Mouse (Mus musculus): ENCODE measurements at regions not wholly inside any gene's neighbourhood (a gene's known extent, or its start where the extent isn't known, plus 50 kb on each side); places are given as distances from the start of the nearest gene placed in this dataset.

DNA sequence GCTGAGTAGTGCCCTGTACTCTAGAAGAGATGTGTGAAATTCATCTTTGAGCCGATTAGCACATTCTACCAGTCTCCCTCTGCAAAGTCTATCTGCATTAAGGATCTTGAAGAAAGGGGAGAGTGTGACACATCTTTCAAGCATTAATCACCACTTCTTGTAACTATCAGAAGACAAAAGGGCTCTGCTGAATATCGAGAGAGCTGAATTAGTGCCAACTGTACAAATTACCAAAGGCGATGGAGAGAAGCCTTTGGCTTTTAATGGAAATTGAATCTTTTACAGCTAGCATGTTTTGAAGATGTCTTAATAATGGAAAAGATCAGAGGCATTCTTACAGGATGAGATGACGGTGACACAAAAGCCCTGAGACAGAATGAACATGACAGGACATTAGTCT, 97.2 kb upstream of the Pam start:
- DNase-seq (ENCODE audit: low spot score in 2 of 2) = no peak

DNA sequence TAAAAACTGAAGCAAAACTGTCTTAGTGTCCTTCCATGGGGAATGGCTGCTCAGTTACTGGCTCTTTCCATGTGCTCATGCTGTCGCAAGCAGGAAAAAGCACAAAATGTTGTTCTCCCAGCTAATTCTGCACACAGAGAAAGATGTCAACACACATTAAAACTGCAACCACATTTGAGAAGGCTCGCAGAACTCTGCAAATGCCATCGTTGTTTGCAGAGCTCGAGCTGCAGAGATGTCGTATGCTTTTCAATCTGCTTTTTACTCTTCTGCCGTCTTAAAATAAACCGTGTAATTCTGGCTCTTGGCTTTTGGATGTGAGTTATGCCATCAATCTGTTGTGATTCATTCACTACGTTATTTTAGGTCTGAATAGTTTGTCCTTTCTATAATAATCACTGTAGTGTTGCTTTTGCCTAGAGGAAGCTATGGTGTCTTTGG, 96.6 kb upstream of the Pam start:
- no peak for DNase-seq (ENCODE audit: low spot score in 2 of 2)

DNA sequence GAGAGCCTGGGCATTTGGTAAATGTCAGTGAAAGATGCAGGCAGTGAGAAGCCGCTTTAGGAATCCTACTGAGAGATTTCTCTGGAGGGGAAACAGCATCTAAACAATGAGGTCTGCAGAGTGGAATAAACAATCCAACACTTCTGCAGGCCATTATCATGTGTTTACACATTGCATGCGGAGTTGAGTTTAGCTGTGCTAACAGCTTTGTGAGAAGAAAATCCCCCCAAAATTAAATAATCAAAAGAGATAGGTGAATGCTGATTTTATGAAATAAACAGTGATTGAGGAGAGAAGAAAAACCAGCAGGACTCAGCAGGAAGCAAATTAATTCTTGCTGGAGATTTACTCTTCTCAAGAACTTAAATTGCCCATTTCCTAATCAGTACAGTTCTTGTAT, 95.9 kb upstream of the Pam start:
- no peak for DNase-seq (ENCODE audit: low spot score in 2 of 2)

DNA sequence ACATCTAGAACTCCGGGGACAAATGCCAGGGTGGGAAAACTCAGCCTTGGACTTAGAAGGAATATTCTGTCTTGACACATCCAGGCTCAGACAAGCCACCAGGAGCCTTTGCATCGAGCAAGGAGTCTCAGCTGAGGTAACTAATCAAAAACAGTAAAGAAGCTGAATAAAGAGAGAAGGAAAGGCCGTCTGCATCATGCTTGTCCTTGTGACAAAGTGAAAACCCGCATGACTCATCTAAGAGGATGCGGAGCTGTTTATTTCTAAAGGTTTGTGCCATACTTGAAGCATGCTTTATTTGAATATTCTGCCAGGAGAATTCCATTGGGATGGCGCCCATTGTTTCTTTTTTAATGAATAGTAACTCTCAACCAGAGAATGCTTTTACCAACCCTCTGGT, 95.3 kb upstream of the Pam start:
- DNase-seq (ENCODE audit: low spot score in 2 of 2) = no peak

DNA sequence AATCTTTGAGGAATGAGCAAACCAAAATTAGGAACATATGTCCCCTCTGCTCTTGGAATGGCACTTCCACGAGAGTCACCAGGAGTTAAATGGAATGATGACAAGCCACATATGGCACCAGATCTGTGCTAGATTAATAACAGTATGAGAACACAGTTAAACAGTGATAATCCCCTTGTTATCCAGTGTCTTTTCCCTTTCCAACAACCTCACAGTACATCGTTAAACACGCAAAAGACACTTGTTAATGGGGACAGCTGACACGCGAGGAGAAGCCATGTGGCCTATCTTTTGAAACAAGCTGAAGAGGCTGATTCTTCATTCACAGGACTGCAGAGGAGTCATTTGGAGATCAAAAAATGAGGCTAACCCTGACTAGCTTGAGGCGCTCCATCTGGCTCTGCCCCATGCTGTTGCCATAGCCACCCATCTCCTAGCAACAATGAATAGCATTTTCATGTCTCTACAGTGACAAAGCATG, 94.6 kb upstream of the Pam start:
- DNase-seq (ENCODE audit: low spot score in 2 of 2) = no peak

DNA sequence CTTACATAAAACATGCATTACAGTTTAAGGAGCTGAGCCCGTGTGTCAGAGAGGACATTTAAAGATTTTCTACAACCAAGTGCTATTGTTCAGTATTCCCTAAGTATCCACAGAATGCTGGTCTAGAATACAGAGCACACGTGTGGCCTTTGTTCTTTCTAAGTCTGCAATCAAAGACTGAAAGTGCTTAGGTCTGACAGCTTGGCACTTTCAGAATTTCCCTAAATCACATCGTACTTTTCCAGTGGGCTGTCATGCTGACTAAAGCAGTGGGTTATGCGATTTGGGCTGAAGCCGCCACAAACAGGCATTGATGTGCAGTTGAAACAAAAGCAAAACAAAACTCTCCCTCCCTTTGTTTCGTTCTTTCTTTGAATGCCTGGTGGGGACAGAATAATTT, 84.9 kb upstream of the Pam start:
- no peak for DNase-seq (ENCODE audit: low spot score in 2 of 2)

DNA sequence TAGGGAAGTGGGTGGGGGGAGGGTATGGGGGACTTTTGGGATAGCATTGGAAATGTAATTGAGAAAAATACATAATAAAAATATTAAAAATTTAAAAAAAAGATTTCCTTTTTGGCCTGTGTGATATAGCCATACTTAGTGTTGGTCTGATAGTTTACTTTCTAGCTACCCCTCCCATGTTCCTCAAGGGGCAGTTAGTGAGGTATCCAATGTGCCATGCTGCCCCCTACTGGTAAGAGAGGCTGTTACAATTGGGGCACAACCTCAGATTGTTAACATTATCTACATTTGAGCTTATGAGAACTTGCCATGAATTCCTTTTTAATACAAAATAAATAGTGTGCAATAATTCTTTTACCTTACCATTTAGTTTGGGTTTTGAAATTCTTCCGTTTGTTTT, 83.6 kb upstream of the Pam start:
- DNase-seq (ENCODE audit: low spot score in 2 of 2) = peak; percentile 9 to 12

DNA sequence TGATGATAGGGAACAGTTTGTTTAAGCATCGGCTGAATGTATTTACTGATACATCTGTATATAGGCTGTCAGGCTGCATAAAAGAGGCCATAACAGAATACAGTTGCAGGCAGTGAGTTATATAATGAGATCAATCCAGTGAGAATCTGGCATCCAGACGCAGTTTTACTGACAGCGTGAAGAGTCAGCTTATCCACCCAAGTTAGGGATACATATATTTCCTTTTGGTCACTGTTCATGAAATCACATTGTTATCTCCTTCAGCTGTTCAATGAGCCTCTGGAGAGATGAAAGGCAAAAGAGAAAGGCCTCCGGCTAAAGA, 79.3 kb upstream of the Pam start:
- DNase-seq (ENCODE audit: low spot score in 2 of 2) = no peak

DNA sequence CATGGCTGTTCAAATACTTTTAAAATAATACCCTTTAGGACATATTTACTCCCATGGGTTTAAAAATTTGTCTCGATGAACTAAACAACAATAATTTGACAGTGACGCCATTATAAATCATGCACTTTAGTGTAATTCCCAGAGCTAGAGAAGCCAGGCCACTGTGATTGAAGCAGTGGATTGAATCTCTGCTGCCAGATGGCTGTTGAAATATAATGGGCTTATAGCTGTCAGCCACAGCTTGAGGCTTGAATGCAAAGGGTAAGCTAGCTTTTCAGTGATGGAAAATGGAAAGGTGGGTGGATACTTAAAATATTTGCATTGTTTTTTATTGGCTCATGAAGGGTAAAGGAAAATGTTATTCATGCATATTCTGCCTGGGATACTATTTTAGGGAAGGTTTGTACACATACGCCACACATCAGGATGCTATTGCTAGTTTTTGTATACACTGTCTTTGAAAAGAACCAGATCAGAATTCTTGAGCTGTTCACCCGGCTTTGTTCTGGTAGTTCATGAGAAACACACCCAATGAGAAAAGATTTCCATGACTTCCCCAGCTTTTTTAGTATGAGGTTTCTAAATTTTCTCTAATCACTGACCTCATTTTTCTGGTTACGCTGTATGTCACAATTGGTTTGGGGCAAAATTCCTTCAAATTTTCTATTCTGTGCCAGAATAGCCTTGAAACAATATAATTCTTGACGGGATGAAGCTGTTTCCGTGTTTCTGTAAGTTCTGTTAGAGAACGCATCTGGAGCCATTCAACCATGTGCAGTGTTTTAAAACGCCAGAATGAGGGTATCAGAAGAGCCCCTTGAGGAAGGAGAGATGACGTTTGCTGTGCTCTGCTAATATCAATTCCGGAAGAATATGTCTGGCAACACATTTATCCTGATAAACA, 78.7 kb upstream of the Pam start:
- DNase-seq (ENCODE audit: low spot score in 2 of 2) = no peak

DNA sequence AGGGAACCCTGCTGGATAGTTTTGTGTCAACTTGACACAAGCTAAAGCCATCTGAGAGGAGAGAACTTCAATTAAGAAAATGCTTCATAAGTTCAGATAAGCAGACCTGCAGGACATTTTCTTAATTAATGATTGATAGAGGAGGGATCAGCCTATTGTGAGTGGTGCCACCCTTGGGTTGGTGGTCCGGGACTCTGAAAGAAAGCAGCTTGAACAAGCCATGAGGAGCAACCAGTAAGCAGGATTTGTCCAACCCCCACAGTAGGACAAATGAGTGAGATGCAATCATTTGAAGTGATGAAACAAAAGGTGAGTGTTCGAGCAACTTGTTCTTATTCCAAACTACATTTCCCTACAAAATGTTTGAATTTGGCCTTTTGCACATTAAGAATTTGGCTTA, 78.0 kb upstream of the Pam start:
- DNase-seq (ENCODE audit: low spot score in 2 of 2) = no peak

DNA sequence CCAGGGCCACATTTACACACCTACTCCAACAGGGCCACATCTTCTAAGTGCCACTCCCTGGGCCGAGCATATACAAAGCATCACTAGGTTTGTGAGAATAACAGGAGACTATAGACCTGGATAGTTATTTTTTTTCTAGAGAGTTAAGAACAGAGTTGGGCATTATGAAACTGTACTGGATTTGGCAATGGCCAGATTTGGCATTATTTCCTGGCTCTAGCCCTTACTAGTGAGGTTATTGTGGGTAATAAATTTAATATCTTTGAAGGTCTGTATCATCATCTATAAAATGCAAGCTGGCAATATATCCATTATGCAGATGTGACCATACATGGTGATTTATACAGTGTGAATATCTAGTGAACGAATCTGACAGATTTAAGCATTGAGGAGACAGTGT, 75.8 kb upstream of the Pam start:
- DNase-seq (ENCODE audit: low spot score in 2 of 2) = no peak

DNA sequence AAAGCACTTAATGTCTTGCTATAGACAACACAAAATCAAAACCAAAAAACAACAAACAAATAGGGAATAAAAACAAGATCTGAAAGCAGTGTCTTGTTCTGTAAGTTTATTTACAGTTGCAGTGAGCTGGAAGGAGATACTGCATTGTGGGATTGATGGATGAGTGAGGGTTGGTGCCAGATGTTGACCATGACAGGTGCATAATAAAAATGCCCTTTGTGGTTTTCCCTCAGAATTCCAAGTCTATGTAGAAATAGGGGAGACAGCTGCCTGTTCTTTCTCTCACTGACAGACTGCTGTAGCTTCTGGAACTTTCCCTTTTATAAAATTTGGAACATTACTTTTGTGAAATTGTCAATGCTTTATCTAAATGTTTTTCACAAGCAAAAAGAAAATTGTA, 73.9 kb upstream of the Pam start:
- DNase-seq (ENCODE audit: low spot score in 2 of 2) = no peak

DNA sequence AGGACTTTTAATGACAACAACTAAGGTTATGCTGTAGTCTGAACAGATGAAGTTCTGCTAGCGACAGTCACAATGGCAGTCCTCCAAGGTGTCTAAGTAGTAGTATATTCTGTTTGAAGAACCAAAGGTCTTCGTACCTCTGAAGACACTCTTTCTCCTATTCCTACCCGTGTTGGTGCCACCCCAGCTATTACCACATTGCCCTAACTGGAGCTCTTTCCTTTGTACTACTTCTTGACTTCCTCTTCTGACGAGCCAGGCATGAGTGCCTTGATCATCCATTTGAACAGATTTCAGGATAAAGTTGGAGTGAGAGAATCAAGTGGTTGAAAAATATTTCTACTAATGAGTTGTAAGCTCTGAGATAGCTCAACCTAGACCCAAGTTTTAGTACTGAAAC, 72.4 kb upstream of the Pam start:
- no peak for DNase-seq (ENCODE audit: low spot score in 2 of 2)

DNA sequence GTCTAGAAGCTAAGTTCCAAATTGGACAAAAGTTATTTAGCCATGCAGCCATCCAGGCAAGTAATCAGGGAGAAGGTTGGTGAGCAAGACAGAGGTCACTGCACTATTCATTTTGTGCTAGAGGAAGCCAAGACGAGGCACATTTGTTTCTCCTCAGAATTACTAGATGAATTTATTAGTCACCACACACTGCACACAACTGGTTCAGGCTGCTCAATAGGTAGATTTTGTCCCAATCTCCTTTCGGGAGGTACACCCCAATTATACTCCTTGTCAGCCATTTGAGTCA, 67.1 kb upstream of the Pam start:
- DNase-seq (ENCODE audit: low spot score in 2 of 2) = no peak

DNA sequence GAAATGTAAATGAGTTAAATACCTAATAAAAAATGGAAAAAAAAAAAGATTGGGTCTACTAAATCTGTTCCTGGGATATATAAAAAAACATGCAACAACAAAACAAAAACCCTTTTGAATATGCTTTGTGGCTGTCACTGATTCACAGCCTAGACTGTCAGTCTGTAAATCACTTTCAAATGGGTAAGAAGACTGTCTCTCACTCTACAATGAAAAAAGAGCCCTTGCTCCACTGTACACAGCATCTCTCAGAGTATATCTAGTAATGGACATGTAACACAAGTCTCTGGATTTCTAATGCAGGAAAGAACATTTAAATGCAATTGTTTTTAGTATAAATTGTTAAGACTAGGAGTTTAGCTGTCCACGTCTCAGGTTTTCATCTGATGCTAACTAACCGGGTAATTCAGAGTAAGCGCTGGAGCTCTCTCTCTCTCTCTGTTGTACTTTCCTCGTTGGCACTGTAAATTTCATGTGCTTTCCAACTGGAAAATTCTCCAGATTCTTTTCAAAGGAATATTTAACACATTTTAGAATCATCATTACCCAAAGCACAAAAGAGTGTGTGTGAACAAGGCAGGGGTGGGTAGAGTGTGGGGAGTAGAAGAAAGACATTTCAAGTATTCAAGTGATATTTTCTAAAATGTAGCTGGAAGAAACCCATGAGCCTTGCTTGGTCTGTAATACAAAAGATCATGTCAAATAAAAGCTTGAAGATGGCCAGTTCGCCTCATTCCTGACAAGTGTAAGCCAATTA, 66.6 kb upstream of the Pam start:
- DNase-seq (ENCODE audit: low spot score in 2 of 2) = no peak

DNA sequence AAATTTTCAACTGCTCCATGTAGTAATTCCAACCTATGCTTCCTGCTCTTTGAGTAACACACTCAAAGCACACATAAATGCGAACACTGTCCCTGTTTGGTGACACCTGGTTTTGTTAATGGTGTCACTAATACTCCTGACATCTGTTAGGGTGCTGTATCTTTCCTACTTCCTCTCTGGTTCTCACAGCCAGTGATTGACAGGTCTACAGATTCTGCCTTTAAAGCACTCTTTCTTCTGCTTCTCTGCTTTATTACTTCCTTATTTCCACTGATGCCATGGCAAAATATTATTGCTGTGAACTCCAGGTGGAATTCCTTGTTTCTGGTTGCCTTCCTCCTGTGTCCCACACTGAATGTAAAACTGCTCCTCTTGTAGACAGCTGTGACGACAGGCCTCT, 63.5 kb upstream of the Pam start:
- DNase-seq (ENCODE audit: low spot score in 2 of 2) = no peak

DNA sequence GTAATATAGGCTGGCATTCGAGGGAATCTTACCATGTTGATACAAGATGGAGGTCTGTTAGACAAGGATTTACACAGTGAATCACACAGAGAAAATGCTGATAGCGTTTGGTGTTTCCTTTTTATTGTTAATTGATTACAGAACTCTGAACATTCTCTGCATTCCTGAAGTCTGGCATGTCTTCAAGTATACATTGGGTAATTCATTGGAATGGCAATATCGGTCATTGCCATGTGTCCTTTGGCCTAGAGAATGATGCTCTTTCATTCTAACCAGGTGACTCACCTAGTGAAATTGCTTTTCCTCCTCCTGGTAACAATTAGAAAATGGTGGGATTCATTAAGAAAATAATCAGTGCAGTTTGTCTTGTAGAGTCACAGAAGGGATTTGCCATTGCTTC, 51.9 kb upstream of the Pam start:
- DNase-seq (ENCODE audit: low spot score in 2 of 2) = no peak
